Mouse (Mus musculus) frontal cortex, postnatal 10 days (tissue): ENCODE measurements at regions not wholly inside any gene's neighbourhood (a gene's known extent, or its start where the extent isn't known, plus 50 kb on each side); places are given as distances from the start of the nearest gene placed in this dataset.

ENCODE experiments used
- DNase-seq, 2 experiments: peaks; one replicate each; pipeline ENCODE4 v3.0.0; 2022; ENCODE audit warnings: low spot score in 2 of 2, mixed read lengths in 1 of 2

DNA sequence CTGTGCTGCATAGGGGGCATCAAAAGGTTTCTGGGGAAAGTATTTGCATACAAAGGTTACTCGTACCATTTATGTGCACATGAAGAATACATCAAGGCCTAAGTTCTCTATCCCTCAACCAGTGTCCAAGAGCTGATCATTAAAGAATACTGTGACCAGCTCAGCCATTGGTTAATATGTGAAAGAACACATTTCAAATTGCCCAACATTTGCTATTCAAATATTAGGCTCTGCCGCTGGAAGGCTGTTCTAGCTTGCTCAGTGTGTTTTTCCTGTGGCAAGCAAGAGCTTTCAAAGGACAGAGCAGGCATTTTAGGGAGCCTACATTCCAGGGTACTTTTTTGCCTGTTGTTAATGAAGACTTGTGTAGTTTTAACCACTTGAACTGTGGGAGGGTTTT lies 220.8 kb downstream of the Ahr start:
- DNase-seq: no peak

DNA sequence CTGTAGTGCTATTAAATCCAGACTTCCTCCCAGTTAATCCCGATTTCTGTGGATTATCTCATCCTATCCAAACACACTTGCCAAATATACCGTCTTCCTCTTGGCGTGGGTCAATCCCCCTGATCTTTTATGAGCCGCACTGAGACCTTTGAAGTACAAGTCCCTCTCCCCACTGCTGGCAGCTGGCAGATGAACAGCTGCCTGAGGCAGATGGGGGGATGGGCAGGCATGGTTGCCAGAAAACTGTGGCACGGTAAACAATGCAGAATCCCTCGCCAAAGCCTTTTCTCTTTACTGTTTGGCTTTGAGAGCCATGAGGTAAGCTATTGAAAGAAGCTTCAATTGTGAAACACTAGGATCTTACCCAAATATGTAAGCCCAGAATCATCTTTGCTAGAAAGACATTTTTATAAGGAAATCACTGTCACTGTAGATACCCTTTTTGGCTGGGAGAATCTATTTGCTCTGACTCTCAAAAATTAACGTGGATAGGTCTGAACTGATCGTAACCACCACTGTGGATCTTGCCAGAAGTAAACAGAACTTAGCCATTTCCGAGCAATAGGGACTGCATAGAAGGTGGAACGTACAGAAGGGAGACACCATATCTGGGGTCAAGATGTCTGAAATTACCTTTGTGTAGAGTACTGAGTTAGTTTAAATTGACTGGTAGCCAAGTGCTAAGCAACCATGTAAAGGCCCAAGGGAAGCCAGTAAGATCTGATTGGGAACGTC lies 221.5 kb downstream of the Ahr start:
- DNase-seq: peak; percentile 7 to 35

DNA sequence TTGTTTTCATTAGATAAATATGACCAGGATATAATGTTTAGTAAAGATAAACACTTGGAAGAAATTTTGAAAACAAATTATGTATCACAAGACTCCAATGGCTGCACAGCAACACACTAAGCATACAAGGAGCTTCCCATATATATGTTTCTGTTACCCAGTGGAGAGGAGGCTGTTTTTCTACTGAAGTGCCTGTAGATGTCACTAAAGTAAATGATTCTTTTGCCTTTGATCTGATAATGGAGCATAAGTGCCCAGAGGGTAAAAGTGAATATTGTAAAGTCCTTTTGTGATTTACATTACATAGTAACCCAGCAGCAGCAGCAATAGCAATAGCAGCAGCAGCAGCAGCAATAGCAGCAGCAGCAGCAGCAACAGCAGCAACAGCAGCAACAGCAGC lies 226.3 kb downstream of the Ahr start:
- no peak for DNase-seq

DNA sequence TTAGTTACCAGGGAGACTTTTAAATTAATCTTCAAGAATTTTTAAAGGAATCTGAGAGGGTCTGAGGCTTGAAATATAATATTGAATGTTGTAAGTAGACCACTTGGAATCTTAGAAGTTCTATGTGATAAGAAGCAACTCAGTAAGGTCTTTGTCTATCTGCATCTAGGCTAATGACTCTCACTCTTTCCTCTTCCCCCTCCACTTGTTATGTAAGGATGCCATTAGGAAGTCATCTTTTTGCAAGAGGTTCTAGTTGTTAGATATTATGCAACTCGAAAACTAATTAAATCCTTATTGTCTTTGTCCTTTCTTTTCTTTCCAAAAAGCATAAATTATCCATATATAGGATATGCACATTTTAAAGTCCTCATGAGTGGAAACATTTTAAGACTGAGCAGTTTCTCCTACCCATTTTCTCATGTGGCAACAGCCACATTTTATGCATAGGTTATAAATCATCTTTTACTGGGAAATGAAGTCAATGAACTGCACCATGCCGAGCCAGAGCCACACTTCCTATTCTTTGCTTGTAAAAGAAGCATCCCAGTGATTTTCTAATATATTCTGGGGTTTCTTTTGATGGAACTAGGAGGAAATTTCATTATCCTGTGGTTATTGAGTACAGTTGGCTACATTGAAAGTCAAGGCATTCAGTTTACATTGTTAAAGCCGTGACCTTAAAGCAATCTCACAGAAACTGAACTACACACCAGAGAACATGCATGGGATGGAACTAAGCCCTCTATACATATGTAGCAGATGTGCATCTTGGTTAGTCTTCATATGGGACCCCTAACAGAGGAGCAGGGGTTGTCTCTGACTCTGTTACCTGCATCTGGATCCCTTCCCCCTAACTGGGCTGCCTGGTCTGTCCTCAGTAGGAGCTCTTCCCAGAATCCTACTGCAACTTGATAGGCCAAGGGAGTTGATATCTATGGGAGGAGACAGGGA lies 230.8 kb downstream of the Ahr start:
- no peak for DNase-seq

DNA sequence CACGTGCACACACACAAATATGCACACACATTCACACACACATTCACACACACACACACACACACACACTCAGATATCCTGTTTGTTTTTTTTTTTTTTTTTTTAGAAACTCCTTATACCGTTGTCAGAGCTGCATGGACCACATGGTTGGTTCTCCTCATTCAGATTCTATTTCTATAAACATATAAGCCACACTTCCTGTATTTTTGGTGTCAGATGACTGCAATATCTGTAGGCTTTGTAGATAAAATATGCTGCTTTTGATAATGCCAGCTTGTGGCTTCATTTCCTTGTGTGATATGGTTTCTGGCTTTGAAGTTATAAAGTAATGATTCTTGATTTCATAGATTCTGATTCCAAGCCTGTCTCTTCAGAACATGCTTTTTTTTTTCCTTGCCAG lies 231.7 kb downstream of the Ahr start:
- DNase-seq: no peak

DNA sequence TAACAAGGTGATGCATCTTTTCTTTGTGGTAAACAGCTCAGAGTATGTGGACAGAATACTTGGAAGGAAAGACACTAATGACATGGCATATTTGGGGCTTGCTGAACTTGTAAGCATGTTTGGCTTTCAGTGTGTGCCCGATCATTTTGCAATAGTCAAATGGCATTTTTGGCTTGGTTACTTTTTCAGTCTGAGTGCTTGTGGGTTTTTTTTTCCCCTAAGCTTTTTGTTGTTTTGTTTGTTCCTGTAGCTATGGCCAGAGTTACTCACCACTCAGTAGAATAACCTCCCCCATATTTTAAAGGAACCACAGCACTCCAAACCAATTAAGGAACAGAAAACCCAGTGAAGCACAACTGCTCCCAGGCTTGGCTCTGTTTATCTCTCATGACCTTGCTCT lies 240.2 kb downstream of the Ahr start:
- DNase-seq: no peak

DNA sequence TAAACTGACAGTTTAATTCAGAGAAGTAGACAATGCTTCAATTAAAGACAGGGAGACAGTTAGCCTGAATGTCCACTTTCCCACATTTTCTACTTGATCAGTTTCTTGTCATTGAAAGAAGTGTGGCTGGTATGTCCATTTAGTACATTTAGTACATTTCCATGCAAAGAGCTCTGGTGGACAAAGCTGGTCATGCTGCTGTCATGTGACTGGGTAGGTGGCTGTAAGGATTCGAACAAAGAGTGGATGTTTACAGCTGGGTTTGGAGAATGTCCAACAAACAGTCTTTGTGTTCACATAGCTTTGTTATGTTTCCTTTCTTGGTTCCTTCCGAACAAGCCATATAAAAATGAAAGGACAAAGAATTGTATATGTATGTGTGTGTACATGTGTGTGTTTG lies 241.3 kb downstream of the Ahr start:
- DNase-seq: no peak

DNA sequence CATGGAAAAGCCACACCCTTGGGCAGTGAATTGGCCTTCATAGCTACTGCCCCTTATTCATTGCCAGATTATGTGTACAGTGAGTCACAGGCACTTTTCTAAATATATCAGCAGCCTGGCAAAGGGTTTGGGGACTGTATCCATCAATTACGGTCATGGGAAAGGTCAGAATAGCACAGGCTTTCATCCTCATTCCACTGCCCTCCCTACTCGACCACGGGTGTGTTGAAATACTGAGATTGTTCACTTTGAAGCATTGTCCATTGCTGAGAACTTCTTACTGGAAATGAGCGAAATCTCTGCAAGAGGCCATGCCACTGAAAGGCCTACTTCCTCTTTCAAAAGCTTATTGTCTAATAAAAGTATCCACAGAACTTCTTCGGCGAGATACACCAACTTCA lies 242.9 kb downstream of the Ahr start:
- no peak for DNase-seq

DNA sequence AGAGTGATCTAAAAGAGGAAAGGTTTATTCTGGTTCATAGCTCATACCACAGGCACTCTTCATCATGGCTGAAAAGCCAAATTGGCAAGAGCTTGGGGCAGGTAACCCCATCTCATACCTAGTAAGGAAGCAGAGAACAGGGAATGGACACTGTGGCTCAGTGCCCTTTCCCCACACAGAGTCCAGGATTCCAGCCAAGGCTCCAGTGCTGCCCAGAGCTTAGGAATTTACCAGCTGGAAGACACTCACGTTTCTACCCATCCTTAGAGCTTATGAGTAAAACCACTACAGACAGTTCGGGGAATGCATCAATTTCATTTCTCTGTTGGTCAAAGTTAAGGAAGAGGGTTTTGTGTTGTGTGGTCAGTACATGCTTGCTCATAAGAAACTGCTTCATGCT lies 241.0 kb downstream of the Snx13 start:
- DNase-seq: no peak

DNA sequence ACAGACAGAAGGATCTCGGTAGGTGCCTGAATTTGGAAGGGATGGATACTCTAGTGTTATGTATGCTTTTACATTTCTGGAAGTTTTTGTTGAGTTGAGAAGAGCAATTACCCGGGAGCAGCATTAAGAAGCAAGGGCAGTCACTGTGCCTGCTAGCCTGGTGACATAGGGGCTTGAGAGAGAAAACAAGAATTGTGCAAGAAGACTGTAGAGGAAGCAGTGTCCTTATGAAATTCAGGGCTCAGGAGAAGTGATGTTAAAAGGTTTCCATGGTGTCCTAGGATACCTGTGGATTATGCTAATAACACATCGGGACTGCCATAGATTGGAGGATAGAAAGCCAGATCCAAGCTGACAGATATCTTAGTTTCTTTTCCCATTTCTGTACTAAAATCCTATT lies 240.6 kb downstream of the Snx13 start:
- DNase-seq: no peak

DNA sequence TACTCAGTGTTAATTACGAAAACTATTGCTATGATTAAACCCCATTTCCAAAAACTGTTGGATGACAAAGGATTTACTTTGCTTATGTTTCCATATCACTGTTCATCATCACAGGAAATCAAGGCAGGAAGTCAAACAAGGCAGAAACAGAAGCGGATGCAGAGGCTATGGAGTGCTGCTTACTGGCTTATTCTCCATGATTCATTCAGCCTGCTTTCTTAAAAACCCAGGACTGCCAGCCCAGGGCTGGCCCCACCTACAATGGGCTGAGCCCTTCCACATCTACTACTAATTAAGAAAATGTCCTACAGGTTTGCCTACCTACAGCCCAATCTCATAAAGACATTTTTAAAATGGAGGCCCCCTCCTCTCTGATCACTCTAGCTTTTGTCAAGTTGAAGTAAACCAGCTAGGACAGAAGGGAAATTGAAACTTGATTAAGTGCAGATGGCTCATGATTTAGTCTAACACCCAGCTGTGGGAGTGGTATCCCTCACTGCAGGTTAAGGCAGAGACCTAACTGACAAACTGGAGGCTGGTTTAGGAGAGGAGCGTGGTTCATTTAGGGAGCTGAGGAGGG lies 240.1 kb downstream of the Snx13 start:
- no peak for DNase-seq

DNA sequence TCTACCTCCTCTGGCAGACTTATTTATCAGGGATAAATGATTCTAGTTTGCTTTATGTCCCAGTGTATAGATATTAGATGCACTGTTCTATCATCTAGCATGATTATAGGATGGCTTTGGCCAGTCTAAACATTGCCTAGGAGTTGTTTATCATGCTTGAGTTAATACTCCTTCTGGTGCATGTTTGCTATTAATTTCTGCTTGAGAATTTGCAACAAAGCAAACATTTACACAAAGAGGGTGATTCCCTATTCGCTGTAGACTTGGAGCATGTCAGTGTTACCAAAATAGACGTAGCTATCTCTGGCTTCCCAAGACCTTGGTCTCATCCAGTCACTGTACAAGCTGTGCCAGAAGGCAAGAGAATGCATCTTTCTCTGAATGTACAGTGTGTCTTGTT lies 237.4 kb downstream of the Snx13 start:
- no peak for DNase-seq

DNA sequence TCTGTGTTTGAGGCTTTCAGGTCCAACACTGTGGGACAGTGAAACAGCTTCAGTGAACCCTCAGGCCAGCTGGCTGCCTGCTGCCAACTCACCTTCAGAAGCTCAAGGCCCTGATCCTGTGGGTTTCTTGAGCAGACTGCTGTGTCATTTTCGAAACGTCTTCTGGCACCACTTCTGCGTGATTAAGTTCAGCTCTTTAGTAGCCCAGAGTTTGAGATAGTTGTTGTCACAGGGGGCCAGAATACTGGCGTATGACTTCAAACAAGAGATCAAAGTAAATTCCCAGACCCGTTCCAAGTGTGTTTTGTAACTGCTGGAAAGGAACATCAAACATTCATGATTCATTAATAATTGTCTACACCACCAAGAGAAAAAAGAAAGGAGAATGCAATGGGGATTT lies 236.9 kb downstream of the Snx13 start:
- DNase-seq: no peak

DNA sequence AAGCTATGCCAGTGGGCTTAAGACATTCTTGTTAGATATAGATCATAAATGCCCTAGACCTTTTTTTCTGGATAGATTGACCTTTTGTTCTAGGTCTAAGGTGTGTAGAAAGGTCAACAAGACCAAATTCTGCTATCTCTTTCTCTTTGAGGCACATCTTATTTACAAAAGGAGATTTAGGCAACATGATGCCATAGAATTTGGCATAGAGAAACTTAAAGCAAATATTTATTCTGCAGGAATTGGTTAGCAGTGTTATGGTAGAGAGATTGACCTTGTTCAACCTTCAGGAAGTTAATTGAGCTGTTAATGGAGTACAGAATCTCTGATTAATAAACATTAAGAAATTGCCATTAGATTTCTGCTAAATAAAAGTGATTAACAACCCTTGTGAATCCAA lies 236.4 kb downstream of the Snx13 start:
- DNase-seq: no peak

DNA sequence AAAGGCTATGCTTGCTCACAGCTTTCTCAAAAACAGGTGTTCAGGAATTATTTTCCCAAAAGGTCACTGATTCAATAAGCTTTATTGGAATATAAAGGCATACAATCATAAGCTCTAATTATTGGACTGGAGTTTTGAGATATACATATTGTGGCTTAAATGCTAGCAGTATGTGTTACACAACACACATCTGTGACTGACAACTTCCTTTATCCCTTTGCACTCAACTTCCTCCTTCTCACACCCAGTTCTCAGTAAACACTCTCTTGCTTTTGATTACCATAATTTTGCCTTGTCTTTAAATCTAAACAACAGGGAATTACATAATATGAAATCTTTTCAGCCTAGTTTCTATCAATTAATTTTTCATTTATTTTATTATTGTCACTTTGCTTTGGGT lies 222.5 kb downstream of the Snx13 start:
- DNase-seq: no peak

DNA sequence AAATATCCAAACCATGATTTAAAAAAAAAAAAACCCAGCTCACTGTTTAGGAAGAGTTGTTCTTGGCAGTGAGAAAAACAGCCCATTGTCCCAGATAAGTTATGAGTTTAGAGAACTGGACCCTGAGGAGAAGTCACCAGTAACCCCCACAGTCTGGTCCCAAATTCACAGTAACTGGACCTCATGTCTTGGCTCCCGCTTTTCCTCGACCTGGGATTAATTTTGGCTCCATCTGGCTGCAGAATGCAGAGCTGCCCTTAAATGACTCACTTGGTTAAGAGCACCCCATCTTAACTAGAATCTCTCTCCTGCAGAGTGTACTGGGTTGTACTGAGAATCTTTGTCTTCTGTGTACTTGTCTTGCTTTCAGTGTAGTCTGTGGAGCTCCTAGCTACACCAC lies 221.0 kb downstream of the Snx13 start:
- no peak for DNase-seq

DNA sequence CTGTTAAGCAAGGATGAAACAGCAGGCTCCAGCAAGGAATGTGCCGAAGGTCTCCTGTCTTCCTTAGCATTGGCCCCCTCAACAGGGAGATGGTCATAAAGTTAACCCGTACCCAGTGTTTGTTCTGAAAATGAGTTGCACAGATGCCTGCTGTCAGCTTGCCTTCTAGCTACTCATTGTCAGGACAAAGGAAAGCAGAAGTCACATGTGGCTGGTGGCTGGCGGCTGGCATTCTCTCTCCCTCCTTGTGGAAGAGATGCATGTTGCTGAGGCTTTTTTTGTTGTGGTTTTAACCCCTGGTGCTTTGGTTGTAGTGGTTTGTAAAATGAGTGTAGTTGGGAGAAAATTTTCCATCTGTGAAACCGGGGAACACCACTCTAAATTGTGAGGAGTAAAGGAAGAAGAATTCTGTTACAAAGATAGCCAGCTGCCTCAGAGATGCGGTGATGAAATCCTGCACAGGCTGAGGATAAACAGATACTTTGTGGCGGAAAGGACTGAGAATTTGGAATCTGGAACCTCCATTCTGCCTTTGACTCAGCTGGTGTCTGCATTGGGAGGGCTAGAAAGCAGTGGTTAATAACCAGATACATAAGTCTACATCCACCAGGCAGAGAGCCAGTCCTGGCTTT lies 220.2 kb downstream of the Snx13 start:
- no peak for DNase-seq

DNA sequence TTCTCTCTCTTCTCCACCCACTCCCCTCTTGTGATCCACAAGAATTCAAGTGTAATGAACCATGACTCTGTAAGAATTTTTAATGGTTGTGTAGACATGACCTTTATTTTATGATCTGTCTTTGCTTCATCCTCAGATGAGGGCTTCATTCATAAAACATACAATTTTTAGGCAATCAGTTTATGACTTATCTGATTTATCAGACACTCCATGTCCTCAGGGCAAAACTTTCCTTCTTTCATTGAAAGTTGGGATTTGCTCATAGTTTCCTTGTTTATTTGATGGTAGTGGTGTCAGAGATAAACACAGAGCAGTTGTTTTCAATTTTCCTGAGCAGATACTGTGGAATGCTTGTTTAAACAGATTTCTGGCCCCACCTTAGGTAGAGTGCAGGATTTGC lies 212.8 kb downstream of the Snx13 start:
- no peak for DNase-seq

DNA sequence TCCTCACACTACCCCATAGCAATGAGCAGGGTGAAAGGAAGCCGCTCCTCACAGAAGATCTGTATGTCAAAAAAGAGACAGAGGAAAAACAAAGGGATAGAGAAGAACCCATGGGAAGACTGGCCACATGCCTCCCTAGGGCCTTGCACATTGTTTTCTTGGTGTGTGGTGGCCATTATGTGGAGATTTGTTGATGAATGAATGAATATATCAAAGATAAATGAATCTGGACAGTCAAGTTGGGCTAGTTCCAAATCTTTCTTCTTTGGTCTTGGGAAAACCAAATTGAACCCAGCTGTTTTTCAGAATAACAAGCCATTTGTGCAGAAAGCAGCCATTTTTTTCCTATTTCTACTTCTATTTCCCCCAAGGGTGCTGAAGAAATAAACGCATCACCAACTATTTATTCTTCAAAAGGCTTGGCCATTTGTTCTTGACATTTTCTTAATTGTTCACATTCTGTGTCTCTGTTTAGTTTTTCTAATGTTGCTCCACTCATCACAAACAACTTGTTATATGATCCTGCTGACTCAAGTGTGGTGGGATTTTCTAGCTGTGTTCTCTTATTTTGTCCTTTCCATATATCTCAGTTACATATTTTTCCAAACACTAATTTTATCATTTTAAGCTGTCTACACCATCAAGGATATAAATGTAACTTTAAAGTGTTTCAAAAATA lies 208.9 kb downstream of the Snx13 start:
- no peak for DNase-seq

DNA sequence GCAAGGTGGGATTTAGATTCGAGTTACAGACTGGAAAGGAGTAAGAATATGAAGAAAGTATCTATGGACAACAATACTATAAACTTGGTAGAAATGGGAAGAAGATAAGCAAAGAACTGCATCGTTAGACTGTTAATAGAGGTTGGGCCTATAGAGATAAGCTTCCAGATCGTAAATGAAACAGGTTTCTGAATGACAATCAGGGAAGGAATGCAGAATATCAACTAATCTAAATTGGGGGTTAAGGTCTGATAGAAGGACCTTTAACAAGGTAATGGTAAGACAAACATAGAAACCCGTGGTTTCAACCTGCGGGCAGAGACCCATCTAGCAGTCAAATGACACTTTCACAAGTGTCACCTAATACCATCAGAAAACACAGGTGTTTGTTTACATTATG lies 201.5 kb downstream of the Snx13 start:
- DNase-seq: no peak

DNA sequence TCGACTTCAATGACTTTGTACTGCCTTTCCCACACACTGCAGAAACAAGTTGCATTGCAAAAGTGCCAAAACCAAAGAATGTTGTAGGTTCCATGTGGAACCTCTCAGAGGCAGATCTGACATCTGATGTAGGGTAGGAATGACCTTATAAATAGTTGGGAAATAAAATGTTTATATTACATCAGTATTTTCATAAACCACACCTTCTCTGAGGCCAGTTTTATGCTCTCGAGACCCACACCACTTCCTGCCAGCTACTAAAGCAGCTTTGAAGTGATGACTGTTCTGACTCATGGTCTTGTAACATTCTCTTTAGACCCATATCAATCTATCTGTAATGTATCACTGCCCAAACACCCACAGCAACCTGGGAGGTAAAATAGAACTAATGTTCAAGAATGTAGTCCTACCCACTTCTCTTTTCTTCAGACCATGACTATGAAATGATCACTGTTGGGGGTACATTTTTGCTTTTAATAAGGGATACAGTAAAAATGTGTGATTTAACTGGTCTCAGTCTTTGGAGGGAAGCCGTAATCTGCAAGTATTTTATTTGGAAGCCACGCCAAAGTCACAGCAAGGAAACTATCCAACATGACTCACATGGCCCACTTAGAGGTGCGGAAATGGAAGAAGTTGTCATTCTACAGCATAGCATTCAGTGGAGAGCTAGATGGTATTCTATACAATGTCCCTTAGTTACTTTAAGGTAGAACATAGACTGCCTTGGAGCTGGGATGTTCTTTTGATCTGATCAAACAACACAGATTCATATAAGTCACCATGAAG lies 199.4 kb downstream of the Snx13 start:
- no peak for DNase-seq
